Mouse (Mus musculus) C2C12 (cell line): ENCODE results near the gene Phkb. TPM values are rescaled to one million over a fixed set of nuclear protein-coding genes. Genes with fewer than 3 reads are reported as not detected.
A peak's percentile ranks its signal among the peaks of the same experiment; 100 is the strongest.
"Not testable (repeated sequence)": the region's sequence is repeated elsewhere in the genome, so short reads cannot be mapped to it uniquely, and the experiment has no call there.

ENCODE experiments used
- H3K27me3 ChIP-seq: one replicate; pipeline ENCODE4 v1.6.1; 2011; ENCODE audit not compliant: control insufficient read depth, insufficient read depth, insufficient read length
- H3K36me3 ChIP-seq: one replicate; pipeline ENCODE4 v1.6.1; 2011; ENCODE audit not compliant: control insufficient read depth, insufficient read depth
- H3K4me3 ChIP-seq: one replicate; pipeline ENCODE4 v1.5.1; 2011; ENCODE audit warnings: mild to moderate bottlenecking, control low read depth; ENCODE audit not compliant: poor library complexity, insufficient read depth, severe bottlenecking
- H3K79me2 ChIP-seq: one replicate; pipeline ENCODE4 v1.6.1; 2011; ENCODE audit not compliant: control insufficient read depth, insufficient read depth
- H3K79me3 ChIP-seq: one replicate; pipeline ENCODE4 v1.6.1; 2011; ENCODE audit warnings: low read depth, control low read depth
- H3ac ChIP-seq: one replicate; pipeline ENCODE3; 2011; ENCODE audit warnings: low read depth; ENCODE audit not compliant: control insufficient read depth, insufficient read length
- CEBPB ChIP-seq: IDR thresholded peaks from one replicate; pipeline ENCODE4 v1.6.1; 2011; ENCODE audit warnings: low read depth, mild to moderate bottlenecking, control low read depth, moderate library complexity
- CTCF ChIP-seq: IDR thresholded peaks from one replicate; pipeline ENCODE4 v1.5.1; 2011; ENCODE audit not compliant: control insufficient read depth, insufficient read depth, insufficient read length
- FOSL1 ChIP-seq: IDR thresholded peaks from one replicate; pipeline ENCODE4 v1.8.0; 2011; ENCODE audit warnings: mild to moderate bottlenecking, low read length; ENCODE audit not compliant: poor library complexity, insufficient read depth, severe bottlenecking
- MAX ChIP-seq: IDR thresholded peaks from one replicate; pipeline ENCODE4 v1.6.1; 2011; ENCODE audit warnings: mild to moderate bottlenecking, control low read depth
- MYOD1 ChIP-seq: IDR thresholded peaks from one replicate; pipeline ENCODE4 v1.6.1; 2011; ENCODE audit warnings: low read depth; ENCODE audit not compliant: control insufficient read depth, insufficient read length
- MYOG ChIP-seq: IDR thresholded peaks from one replicate; pipeline ENCODE4 v1.6.1; 2011; ENCODE audit not compliant: control insufficient read depth, insufficient read length; ENCODE audit errors: extremely low read depth
- USF1 ChIP-seq: IDR thresholded peaks from one replicate; pipeline ENCODE4 v1.6.1; 2011; ENCODE audit warnings: low read depth, mild to moderate bottlenecking, control low read depth, moderate library complexity
- long read RNA-seq, 2 experiments: library from polyadenylated mRNA; unstranded; transcript quantifications; one replicate each; pipeline ENCODE4 v2.0.0; 2019 to 2020
- polyA plus RNA-seq: library from polyadenylated mRNA; unstranded; fragments of >200 nt; fragmentation: generic; extraction: Trizol; gene quantifications from one replicate; pipeline ENCODE4 v1.2.1, GENCODE M21; 2012; ENCODE audit warnings: missing spikeins

Phkb gene
- polyA plus RNA-seq: 7.0 TPM
- long read RNA-seq, experiment 1, partial matches to known transcripts: 2 of 11 reads
- long read RNA-seq, experiment 1, other reads (novel, unspliced or antisense): 9 of 11 reads
- long read RNA-seq, experiment 2, full-length matches to known transcripts: 46 of 141 reads
- long read RNA-seq, experiment 2, partial matches to known transcripts: 10 of 141 reads
- long read RNA-seq, experiment 2, other reads (novel, unspliced or antisense): 85 of 141 reads

- H3K4me3 ChIP-seq: peak within 1 kb of the TSS; percentile 84
Observed at GRCm38 (mm10) chr8:85840657-85841488, at the start of gene Phkb, which contains the start of gene Itfg1. TSS of gene Phkb (plus strand) at chr8:85840959. TSS of gene Itfg1 (minus strand) at chr8:85840921.

GRCm38 (mm10) chr8:85796392-85796791 is 44.4 kb upstream of the Phkb start:
- H3K79me2 ChIP-seq, H3ac ChIP-seq, H3K36me3 ChIP-seq, H3K79me3 ChIP-seq, H3K27me3 ChIP-seq, H3K4me3 ChIP-seq: not testable (repeated sequence)

More at GRCm38 (mm10) chr8:85840657-85841488, at the start of gene Phkb, which contains the start of gene Itfg1:
- H3K27me3 ChIP-seq: no peaks in the 10 kb centered on the region
- H3ac ChIP-seq: peak within 1 kb of the TSS; percentile 100
- H3K79me2 ChIP-seq: peaks cover 28% of the 10 kb centered on the region
- TF ChIP-seq CEBPB (no peak), MAX (no peak), FOSL1 (no peak), MYOD1 (no peak), MYOG (no peak), USF1 (no peak), CTCF (no peak)
- H3K79me3 ChIP-seq: peaks cover 4% of the 10 kb centered on the region
- peaks cover 18% of the 10 kb centered on the region for H3K36me3 ChIP-seq

- no peaks in the 10 kb centered on the region for H3K79me2 ChIP-seq
- H3ac ChIP-seq: no peak overlapping the region
- H3K4me3 ChIP-seq: no peak overlapping the region
- H3K27me3 ChIP-seq: no peaks in the 10 kb centered on the region
- no peaks in the 10 kb centered on the region for H3K79me3 ChIP-seq
- TF ChIP-seq USF1 (no peak), MYOG (no peak), MYOD1 (no peak), FOSL1 (no peak), MAX (no peak), CTCF (no peak)
- H3K36me3 ChIP-seq: no peaks in the 10 kb centered on the region
Observed at GRCm38 (mm10) chr8:85800164-85800563, 40.6 kb upstream of the Phkb start.

GRCm38 (mm10) chr8:85801408-85801807 is 39.4 kb upstream of the Phkb start:
- Histone ChIP-seq H3K79me3 (no peaks in the 10 kb centered on the region), H3ac (no peak overlapping the region), H3K4me3 (no peak overlapping the region), H3K27me3 (no peaks in the 10 kb centered on the region), H3K79me2 (no peaks in the 10 kb centered on the region), H3K36me3 (no peaks in the 10 kb centered on the region)
- TF ChIP-seq USF1: no peak
- TF ChIP-seq MYOG: no peak
- TF ChIP-seq CEBPB: no peak
- no peak for TF ChIP-seq FOSL1
- TF ChIP-seq CTCF: no peak
- no peak for TF ChIP-seq MYOD1
- no peak for TF ChIP-seq MAX

- Histone ChIP-seq H3ac (no peak overlapping the region), H3K36me3 (peaks cover 6% of the 10 kb centered on the region), H3K79me2 (no peaks in the 10 kb centered on the region), H3K27me3 (no peaks in the 10 kb centered on the region), H3K79me3 (no peaks in the 10 kb centered on the region), H3K4me3 (no peak overlapping the region)
- TF ChIP-seq MYOD1: no peak
- TF ChIP-seq CTCF: no peak
- TF ChIP-seq CEBPB: no peak
- no peak for TF ChIP-seq USF1
- TF ChIP-seq FOSL1: no peak
- TF ChIP-seq MYOG: no peak
- TF ChIP-seq MAX: no peak
Observed at GRCm38 (mm10) chr8:85813621-85814020, 27.1 kb upstream of the Phkb start.
